Mouse (Mus musculus) ES-Bruce4 (cell line): ENCODE measurements at regions not wholly inside any gene's neighbourhood (a gene's known extent, or its start where the extent isn't known, plus 50 kb on each side); places are given as distances from the start of the nearest gene placed in this dataset.

Experiments
- CTCF ChIP-seq: IDR thresholded peaks from one replicate; pipeline ENCODE4 v1.8.1; 2011; ENCODE audit warnings: low read depth, low read length
- EP300 ChIP-seq: IDR thresholded peaks from 2 replicates; pipeline ENCODE4 v1.6.1; 2011; ENCODE audit warnings: low read depth, low read length; ENCODE audit not compliant: insufficient read depth
- POLR2A ChIP-seq: IDR thresholded peaks from one replicate; pipeline ENCODE4 v1.8.1; 2011; ENCODE audit warnings: low read length; ENCODE audit not compliant: insufficient read depth

DNA sequence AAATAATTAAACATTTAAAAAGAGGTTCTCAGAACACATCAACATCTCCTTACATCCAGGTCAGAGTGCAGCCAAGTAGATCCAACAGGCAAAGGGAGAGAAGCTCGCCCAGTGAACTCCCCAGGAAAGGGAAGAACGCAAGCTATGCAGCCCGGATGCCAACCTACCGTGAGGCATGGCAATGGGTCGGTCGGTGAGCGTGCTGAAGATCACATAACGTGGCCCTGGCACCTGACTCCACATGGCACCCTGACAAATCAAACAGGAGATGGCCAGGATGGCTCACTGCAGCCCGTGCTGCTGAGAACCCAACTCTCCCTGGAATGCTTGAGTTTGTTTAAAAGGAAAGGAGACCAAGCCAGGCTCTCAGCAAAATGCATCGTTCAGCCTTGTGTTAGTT, 156.0 kb downstream of the Sox9 start:
- no peak for TF ChIP-seq CTCF
- TF ChIP-seq POLR2A, result no peak
- no peak for TF ChIP-seq EP300
